Mouse (Mus musculus): ENCODE results near the gene Asic3. TPM values are rescaled to one million over a fixed set of nuclear protein-coding genes. Genes with fewer than 3 reads are reported as not detected.

Gene Asic3
- total RNA-seq (2014; fragmentation: Nextera tagmentation): not detected in 2 replicates
- total RNA-seq (2017): 0.05 TPM in 1 of 2 replicates, not detected in the other
- 0.06 TPM in 1 of 2 replicates, not detected in the other for polyA plus RNA-seq (2012)

DNA sequence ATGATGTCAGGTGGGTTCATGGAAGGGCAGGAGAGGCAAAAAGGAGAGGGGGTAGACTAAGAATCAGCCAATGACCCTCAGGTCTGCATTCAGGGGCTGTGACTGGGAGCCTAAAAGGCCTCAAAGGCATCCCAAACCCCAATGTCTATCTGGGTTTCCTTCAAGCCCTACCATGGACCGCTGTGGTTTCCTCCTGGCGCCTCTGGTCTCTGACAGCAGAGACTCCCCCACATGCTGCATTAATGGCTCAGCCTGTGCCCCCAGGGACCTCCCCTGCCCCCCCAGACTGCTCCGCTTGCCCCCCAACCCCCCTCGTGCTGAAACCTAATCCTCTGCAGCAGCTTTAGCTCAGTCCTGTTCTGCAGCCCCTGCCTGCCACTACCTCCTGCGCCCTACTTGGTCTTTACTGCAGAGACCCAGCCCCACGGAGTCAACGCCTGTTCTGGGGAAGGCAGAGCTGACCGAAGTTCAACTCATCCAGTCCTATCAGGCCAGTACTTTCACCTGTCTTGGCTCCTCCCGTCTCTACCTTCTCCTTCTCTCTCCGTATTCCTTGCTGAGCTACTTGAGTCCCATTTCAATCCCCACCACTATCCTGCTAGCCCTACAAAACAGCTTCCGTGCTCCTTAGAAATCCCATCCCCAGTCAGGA, at the start of gene Asic3:
TSS of gene Asic3 (plus strand) at position 351 of the 652 bp plus-strand sequence.
- TF ChIP-seq TAL1 (conservative IDR thresholded peaks at IDR 0.05; ENCODE audit: low read depth, low read length): no peak
- TF ChIP-seq CTCF (IDR thresholded peaks at IDR 0.05; ENCODE audit: low read depth, low read length): no peak
- TF ChIP-seq POLR2AphosphoS5 (IDR thresholded peaks at IDR 0.05; ENCODE audit: insufficient replicate concordance, low read depth, low read length): no peak
- peaks cover 37% of the 10 kb centered on the region for H3K36me3 ChIP-seq (replicated peaks)

DNA sequence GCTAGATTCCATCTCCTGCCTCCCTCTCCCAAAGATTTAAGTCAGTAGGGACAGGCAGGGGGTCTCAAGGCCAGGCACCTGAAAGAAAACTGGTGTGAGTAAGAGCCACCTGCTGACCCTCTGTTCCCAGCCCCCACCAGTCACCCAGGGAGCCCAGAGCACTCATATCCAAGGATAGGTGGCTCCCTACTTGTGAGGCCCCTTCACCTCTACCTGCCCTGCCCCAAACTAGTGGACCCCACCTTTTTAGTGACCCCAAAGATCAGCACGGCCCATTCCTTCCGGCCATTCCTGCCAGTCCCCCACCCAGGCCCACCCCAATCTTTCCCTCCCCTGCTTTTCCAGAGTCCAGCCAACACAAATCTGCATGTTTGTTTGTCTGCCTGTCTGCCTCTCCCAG, 49.7 kb upstream of the Asic3 start:
- TF ChIP-seq GATA2 (IDR thresholded peaks at IDR 0.05; ENCODE audit: borderline replicate concordance, low read depth, low read length): no peak
- TF ChIP-seq POLR2AphosphoS5 (IDR thresholded peaks at IDR 0.05; ENCODE audit: insufficient replicate concordance, low read depth, low read length): no peak
- TF ChIP-seq CTCF (IDR thresholded peaks at IDR 0.05; ENCODE audit: low read depth, low read length): no peak
- no peak for TF ChIP-seq TAL1 (conservative IDR thresholded peaks at IDR 0.05; ENCODE audit: low read depth, low read length)
- no peak for TF ChIP-seq GATA1 (IDR thresholded peaks at IDR 0.05; ENCODE audit: borderline replicate concordance, low read length)
- H3K4me1 ChIP-seq (ENCODE audit: insufficient read depth, low read depth, low read length): peaks cover 7% of the 10 kb centered on the region
- no peak overlapping the region for H3K4me3 ChIP-seq (ENCODE audit: low read depth, low read length)
- peaks cover 73% of the 10 kb centered on the region for H3K27me3 ChIP-seq (ENCODE audit: insufficient read depth, low read length)
- H3K9me3 ChIP-seq (replicated peaks): no peaks in the 10 kb centered on the region
- ATAC-seq (ENCODE audit: extremely low read depth, insufficient number of reproducible peaks, low FRiP score, poor library complexity, severe bottlenecking) (no peak), DNase-seq (ENCODE audit: low spot score) (no peak)
- no peaks in the 10 kb centered on the region for H3K36me3 ChIP-seq (replicated peaks)

More for the DNA sequence above, at the start of gene Asic3:
- DNase-seq (ENCODE audit: low spot score) (no peak), ATAC-seq (ENCODE audit: extremely low read depth, insufficient number of reproducible peaks, low FRiP score, poor library complexity, severe bottlenecking) (no peak)
- no peak within 1 kb of the TSS for H3K4me3 ChIP-seq (ENCODE audit: low read depth, low read length)
- no peaks in the 10 kb centered on the region for H3K9me3 ChIP-seq (replicated peaks)
- H3K4me1 ChIP-seq (ENCODE audit: insufficient read depth, low read depth, low read length): peaks cover 13% of the 10 kb centered on the region
- peaks cover 30% of the 10 kb centered on the region for H3K27me3 ChIP-seq (ENCODE audit: insufficient read depth, low read length)

DNA sequence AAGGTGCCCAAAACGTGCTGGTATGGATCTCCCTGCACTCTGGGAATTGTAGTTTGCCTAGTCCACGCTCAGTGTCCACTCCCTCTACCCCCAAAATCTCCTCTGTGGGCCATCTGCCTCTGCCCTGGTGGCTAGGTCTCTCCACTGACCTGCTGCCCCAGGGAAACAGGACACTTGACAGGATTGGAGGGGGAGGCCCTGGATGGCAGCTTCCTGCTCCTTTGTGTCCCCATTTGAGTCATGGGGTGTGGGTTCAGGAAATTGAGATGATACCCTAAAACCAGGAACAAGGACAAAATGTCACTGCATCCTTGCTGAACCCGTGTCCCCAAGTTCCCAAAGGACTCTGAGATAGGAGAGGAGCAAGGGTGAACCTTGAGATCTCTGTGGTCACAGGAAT, 49.1 kb upstream of the Asic3 start:
- ATAC-seq (ENCODE audit: extremely low read depth, insufficient number of reproducible peaks, low FRiP score, poor library complexity, severe bottlenecking): no peak
- no peaks in the 10 kb centered on the region for H3K9me3 ChIP-seq (replicated peaks)
- H3K4me3 ChIP-seq (ENCODE audit: low read depth, low read length): no peak overlapping the region
- peaks cover 74% of the 10 kb centered on the region for H3K27me3 ChIP-seq (ENCODE audit: insufficient read depth, low read length)
- no peak for TF ChIP-seq TAL1 (conservative IDR thresholded peaks at IDR 0.05; ENCODE audit: low read depth, low read length)
- no peak for TF ChIP-seq GATA2 (IDR thresholded peaks at IDR 0.05; ENCODE audit: borderline replicate concordance, low read depth, low read length)
- no peak for TF ChIP-seq GATA1 (IDR thresholded peaks at IDR 0.05; ENCODE audit: borderline replicate concordance, low read length)
- TF ChIP-seq POLR2AphosphoS5 (IDR thresholded peaks at IDR 0.05; ENCODE audit: insufficient replicate concordance, low read depth, low read length): no peak
- TF ChIP-seq CTCF (IDR thresholded peaks at IDR 0.05; ENCODE audit: low read depth, low read length): no peak
- H3K4me1 ChIP-seq (ENCODE audit: insufficient read depth, low read depth, low read length): peaks cover 7% of the 10 kb centered on the region
- no peak for DNase-seq (ENCODE audit: low spot score)
- H3K36me3 ChIP-seq (replicated peaks): no peaks in the 10 kb centered on the region

DNA sequence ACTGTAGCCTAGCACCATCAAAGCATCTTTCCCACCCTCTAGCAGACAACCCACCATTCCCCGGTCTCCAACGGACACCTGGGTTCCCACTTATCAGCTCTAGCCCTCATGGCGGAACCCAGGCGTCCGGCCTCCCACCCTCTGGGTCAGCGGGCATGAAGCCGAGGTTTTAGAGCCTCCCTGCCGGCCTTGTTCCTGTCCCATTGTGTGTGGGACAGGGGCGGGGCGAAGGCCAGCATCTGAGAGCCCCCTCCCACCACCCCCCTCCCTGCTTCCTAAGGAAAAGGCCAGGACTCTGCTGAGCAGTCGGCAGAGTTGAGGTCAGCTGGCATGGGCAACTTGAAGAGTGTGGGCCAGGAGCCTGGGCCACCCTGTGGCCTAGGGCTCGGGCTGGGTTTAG, 48.7 kb upstream of the Asic3 start, which contains the start of gene Nos3:
TSS of gene Nos3 (plus strand) at position 303 of the 400 bp plus-strand sequence.
- Histone ChIP-seq H3K36me3 (replicated peaks) (no peaks in the 10 kb centered on the region), H3K27me3 (ENCODE audit: insufficient read depth, low read length) (peaks cover 72% of the 10 kb centered on the region), H3K4me1 (ENCODE audit: insufficient read depth, low read depth, low read length) (peaks cover 7% of the 10 kb centered on the region), H3K9me3 (replicated peaks) (no peaks in the 10 kb centered on the region), H3K4me3 (ENCODE audit: low read depth, low read length) (no peak within 1 kb of the TSS)
- DNase-seq (ENCODE audit: low spot score): no peak
- TF ChIP-seq GATA1 (IDR thresholded peaks at IDR 0.05; ENCODE audit: borderline replicate concordance, low read length): no peak
- no peak for TF ChIP-seq GATA2 (IDR thresholded peaks at IDR 0.05; ENCODE audit: borderline replicate concordance, low read depth, low read length)
- no peak for TF ChIP-seq CTCF (IDR thresholded peaks at IDR 0.05; ENCODE audit: low read depth, low read length)
- TF ChIP-seq TAL1 (conservative IDR thresholded peaks at IDR 0.05; ENCODE audit: low read depth, low read length): no peak
- no peak for TF ChIP-seq POLR2AphosphoS5 (IDR thresholded peaks at IDR 0.05; ENCODE audit: insufficient replicate concordance, low read depth, low read length)
- ATAC-seq (ENCODE audit: extremely low read depth, insufficient number of reproducible peaks, low FRiP score, poor library complexity, severe bottlenecking): no peak

DNA sequence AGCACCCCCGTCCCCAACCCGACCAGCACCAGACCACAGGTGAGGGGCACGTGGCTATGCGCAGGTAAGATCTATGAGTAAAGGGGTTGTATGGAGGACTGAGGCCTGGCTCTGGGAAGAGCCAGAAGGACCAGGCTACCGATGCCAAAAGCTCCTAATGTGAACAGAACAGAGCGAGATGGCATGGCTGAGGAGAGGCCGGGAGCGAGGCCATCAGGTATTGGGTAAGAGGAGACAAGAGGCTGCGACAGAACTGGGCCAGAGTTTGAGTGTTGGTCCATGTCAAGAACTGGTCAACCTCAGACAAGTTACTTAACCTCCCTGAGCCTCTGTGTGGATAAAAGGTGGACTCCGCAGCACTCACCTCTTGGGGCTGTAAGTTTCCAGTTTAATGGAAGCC, 48.2 kb upstream of the Asic3 start:
- Histone ChIP-seq H3K9me3 (replicated peaks) (no peaks in the 10 kb centered on the region), H3K4me1 (ENCODE audit: insufficient read depth, low read depth, low read length) (peaks cover 7% of the 10 kb centered on the region), H3K27me3 (ENCODE audit: insufficient read depth, low read length) (peaks cover 75% of the 10 kb centered on the region), H3K4me3 (ENCODE audit: low read depth, low read length) (no peak overlapping the region), H3K36me3 (replicated peaks) (no peaks in the 10 kb centered on the region)
- no peak for ATAC-seq (ENCODE audit: extremely low read depth, insufficient number of reproducible peaks, low FRiP score, poor library complexity, severe bottlenecking)
- TF ChIP-seq POLR2AphosphoS5 (IDR thresholded peaks at IDR 0.05; ENCODE audit: insufficient replicate concordance, low read depth, low read length) (no peak), CTCF (IDR thresholded peaks at IDR 0.05; ENCODE audit: low read depth, low read length) (no peak), GATA1 (IDR thresholded peaks at IDR 0.05; ENCODE audit: borderline replicate concordance, low read length) (no peak), TAL1 (conservative IDR thresholded peaks at IDR 0.05; ENCODE audit: low read depth, low read length) (no peak), GATA2 (IDR thresholded peaks at IDR 0.05; ENCODE audit: borderline replicate concordance, low read depth, low read length) (no peak)
- DNase-seq (ENCODE audit: low spot score): no peak

DNA sequence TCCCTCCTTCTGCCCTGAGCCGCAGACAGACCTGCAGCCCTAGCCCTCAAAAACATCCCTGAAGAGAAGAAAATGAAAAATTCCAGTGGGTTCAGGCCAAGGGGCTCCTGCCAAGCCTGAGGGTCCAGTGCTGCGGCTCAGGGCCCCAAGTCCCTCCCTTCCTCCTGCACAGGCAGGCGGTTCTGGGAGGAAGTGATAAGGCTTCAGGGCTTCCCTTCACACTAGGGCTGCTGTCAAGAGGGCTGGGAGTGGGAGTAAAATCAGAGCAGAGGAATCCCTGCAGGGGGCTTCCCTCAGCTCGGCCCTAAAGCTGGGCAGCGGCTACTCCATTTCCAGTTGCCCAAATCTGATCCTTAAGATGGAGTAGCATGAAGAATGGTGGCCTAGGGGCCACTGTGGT, 47.7 kb upstream of the Asic3 start:
- no peaks in the 10 kb centered on the region for H3K36me3 ChIP-seq (replicated peaks)
- H3K27me3 ChIP-seq (ENCODE audit: insufficient read depth, low read length): peaks cover 78% of the 10 kb centered on the region
- H3K9me3 ChIP-seq (replicated peaks): no peaks in the 10 kb centered on the region
- DNase-seq (ENCODE audit: low spot score): no peak
- TF ChIP-seq GATA2 (IDR thresholded peaks at IDR 0.05; ENCODE audit: borderline replicate concordance, low read depth, low read length) (no peak), GATA1 (IDR thresholded peaks at IDR 0.05; ENCODE audit: borderline replicate concordance, low read length) (no peak), CTCF (IDR thresholded peaks at IDR 0.05; ENCODE audit: low read depth, low read length) (no peak), POLR2AphosphoS5 (IDR thresholded peaks at IDR 0.05; ENCODE audit: insufficient replicate concordance, low read depth, low read length) (no peak), TAL1 (conservative IDR thresholded peaks at IDR 0.05; ENCODE audit: low read depth, low read length) (no peak)
- peaks cover 7% of the 10 kb centered on the region for H3K4me1 ChIP-seq (ENCODE audit: insufficient read depth, low read depth, low read length)
- H3K4me3 ChIP-seq (ENCODE audit: low read depth, low read length): no peak overlapping the region
- no peak for ATAC-seq (ENCODE audit: extremely low read depth, insufficient number of reproducible peaks, low FRiP score, poor library complexity, severe bottlenecking)

Measured in G1E (cell line).